Mouse (Mus musculus) 3T3-L1 (cell line): ENCODE results near the gene Mmgt2.

Experiments
- DNase-seq: peaks from one replicate; pipeline ENCODE4 v3.0.0-alpha.2; 2015; ENCODE audit warnings: low read depth, low spot score

Mmgt2 gene

GRCm38 (mm10) chr11:62699749-62700148 lies 51.3 kb downstream of the Mmgt2 start:
- peak; percentile 17 for DNase-seq

GRCm38 (mm10) chr11:62701218-62701617 lies 52.8 kb downstream of the Mmgt2 start:
- DNase-seq = no peak

- no peak for DNase-seq
Measured at GRCm38 (mm10) chr11:62706141-62706540, 57.7 kb downstream of the Mmgt2 start.

GRCm38 (mm10) chr11:62708252-62708651 lies 59.8 kb downstream of the Mmgt2 start:
- DNase-seq = no peak

GRCm38 (mm10) chr11:62710657-62711056 lies 62.2 kb downstream of the Mmgt2 start:
- DNase-seq = no peak
